Mouse (Mus musculus): Measurements from ENCODE around the gene Cd83. TPM values are rescaled to one million over a fixed set of nuclear protein-coding genes. Genes with fewer than 3 reads are reported as not detected.

Gene Cd83
- polyA plus RNA-seq, 1 experiment from 2014 or later = 14.9 TPM

Other genes starting within 250 kb of the Cd83 start
- 14.9 and 15.9 TPM in 2 replicates for gene Mcur1, start 224.6 kb upstream of the Cd83 start, polyA plus RNA-seq (2014; fragmentation: Nextera tagmentation; extraction: Ambion mirVana)
- 3.2 and 3.7 TPM in 2 replicates for gene Rnf182, start 169.1 kb upstream of the Cd83 start, polyA plus RNA-seq (2014; fragmentation: Nextera tagmentation; extraction: Ambion mirVana)